Mouse (Mus musculus): ENCODE results near the gene Hinfp. TPM values are rescaled to one million over a fixed set of nuclear protein-coding genes. Genes with fewer than 3 reads are reported as not detected.
A peak's percentile ranks its signal among the peaks of the same experiment; 100 is the strongest.
"Not testable (repeated sequence)": the region's sequence is repeated elsewhere in the genome, so short reads cannot be mapped to it uniquely, and the experiment has no call there.

The Hinfp gene
- polyA plus RNA-seq, 1 experiment = 13.1 TPM

DNA sequence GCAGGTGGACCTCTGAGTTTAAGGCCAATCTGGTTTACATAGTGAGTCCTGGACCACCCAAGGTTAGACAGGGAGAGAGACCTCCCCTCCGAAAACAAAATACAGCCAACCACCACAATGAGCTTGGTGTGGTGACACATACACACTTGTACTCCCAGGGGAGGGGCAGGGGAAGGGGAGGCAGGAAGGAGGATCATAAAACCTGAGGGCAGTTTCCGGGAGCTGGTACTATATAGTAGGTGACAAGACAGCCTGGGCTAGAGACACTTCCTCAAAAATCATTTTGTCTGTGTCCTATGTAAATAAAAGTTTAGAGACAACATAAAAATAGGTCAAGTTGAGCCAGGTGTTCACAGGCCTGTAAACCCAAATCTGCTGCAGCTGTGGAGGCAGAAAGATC is 1.8 kb upstream of the Hinfp start:
- no peak overlapping the region for H3K4me3 ChIP-seq (ENCODE audit: control insufficient read depth, low read depth, low read length)
- peaks cover 4% of the 10 kb centered on the region for H3K4me1 ChIP-seq (ENCODE audit: control insufficient read depth, insufficient read depth, low read length)
- TF ChIP-seq POLR2A (IDR thresholded peaks at IDR 0.05; ENCODE audit: control insufficient read depth, low read depth, low read length) = no peak
- no peak for TF ChIP-seq CTCF (IDR thresholded peaks at IDR 0.05; ENCODE audit: control insufficient read depth, insufficient read depth, insufficient replicate concordance, low read depth, low read length)
- H3K27ac ChIP-seq (ENCODE audit: control insufficient read depth, insufficient read depth, low read depth, low read length) = no peak overlapping the region
- no peaks in the 10 kb centered on the region; the same call in 1 of the 2 replicates for H3K36me3 ChIP-seq (ENCODE audit: control insufficient read depth, insufficient read depth, low read length)
- no peaks in the 10 kb centered on the region for H3K27me3 ChIP-seq (ENCODE audit: control insufficient read depth, insufficient read depth, low read length)

DNA sequence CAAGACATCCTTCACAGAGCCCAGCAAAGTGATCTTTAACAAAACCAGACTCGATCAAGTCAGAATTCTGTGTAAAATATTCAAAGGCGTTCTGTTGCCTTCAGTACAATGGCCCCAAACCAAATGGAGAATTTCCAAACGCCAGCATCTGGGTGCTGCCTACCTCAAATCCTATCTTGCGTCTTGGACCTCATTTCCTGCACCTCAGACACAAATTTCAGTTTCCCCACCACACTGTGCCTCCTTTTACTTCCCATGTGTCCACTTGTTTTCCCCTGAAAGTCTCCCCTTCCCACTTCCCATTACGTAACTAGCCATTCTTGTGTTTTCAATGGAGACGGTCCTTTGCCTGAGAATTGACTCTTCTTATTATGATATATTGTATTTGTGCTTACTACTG is 1.1 kb upstream of the Hinfp start:
- TF ChIP-seq POLR2A (IDR thresholded peaks at IDR 0.05; ENCODE audit: control insufficient read depth, low read depth, low read length) (no peak), CTCF (IDR thresholded peaks at IDR 0.05; ENCODE audit: control insufficient read depth, insufficient read depth, insufficient replicate concordance, low read depth, low read length) (no peak)

DNA sequence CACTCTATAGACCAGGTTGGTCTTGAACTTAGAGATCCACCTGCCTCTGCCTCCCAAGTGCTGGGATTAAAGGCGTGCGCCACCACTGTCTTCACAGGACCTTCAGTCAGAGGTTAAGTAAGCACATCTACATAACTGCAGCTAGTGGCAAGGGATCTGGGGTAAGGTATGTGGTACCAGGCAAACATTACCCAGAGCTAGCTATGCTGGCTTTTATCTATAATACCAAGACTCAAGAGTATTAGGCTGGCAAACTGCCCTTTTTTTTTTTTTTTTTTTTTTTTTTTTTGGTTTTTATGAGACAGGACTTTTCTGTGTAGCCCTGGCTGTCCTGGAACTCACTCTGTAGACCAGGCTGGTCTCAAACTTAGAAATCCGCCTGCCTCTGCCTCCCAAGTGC is 5.5 kb downstream of the Hinfp start:
- not testable (repeated sequence) for H3K27me3 ChIP-seq (ENCODE audit: control insufficient read depth, insufficient read depth, low read length); H3K27ac ChIP-seq (ENCODE audit: control insufficient read depth, insufficient read depth, low read depth, low read length); H3K36me3 ChIP-seq (ENCODE audit: control insufficient read depth, insufficient read depth, low read length); H3K4me3 ChIP-seq (ENCODE audit: control insufficient read depth, low read depth, low read length); H3K4me1 ChIP-seq (ENCODE audit: control insufficient read depth, insufficient read depth, low read length)

More for the DNA sequence above, 1.1 kb upstream of the Hinfp start:
- no peak overlapping the region for H3K4me3 ChIP-seq (ENCODE audit: control insufficient read depth, low read depth, low read length)
- no peaks in the 10 kb centered on the region for H3K27me3 ChIP-seq (ENCODE audit: control insufficient read depth, insufficient read depth, low read length)
- H3K27ac ChIP-seq (ENCODE audit: control insufficient read depth, insufficient read depth, low read depth, low read length) = no peak overlapping the region
- peaks cover 4% of the 10 kb centered on the region for H3K4me1 ChIP-seq (ENCODE audit: control insufficient read depth, insufficient read depth, low read length)
- H3K36me3 ChIP-seq (ENCODE audit: control insufficient read depth, insufficient read depth, low read length) = no peaks in the 10 kb centered on the region; the same call in none of the 2 replicates

DNA sequence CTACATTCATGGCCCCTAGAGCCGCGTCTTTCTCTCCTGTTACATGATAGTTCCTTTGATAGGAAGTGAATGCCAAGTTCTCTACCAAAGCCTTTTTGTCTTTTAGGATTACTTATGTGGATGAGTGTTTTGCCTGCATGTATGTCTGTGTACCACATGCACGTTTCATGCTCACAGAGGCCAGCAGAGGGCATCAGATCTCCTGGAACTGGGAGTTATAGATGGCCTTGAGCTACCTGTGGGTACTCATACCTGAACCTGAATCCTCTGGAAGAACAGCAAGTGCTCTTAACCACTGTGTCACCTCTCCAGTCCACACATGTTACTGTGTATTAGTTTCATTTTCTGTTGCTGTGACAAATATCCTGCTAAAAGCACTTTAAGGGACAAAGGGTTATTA is 13.0 kb downstream of the Hinfp start:
- H3K27me3 ChIP-seq (ENCODE audit: control insufficient read depth, insufficient read depth, low read length) = peaks cover 10% of the 10 kb centered on the region
- TF ChIP-seq POLR2A (IDR thresholded peaks at IDR 0.05; ENCODE audit: control insufficient read depth, low read depth, low read length) (no peak), CTCF (IDR thresholded peaks at IDR 0.05; ENCODE audit: control insufficient read depth, insufficient read depth, insufficient replicate concordance, low read depth, low read length) (no peak)
- no peak overlapping the region for H3K27ac ChIP-seq (ENCODE audit: control insufficient read depth, insufficient read depth, low read depth, low read length)
- peaks cover 16% of the 10 kb centered on the region for H3K4me1 ChIP-seq (ENCODE audit: control insufficient read depth, insufficient read depth, low read length)
- H3K4me3 ChIP-seq (ENCODE audit: control insufficient read depth, low read depth, low read length) = no peak overlapping the region
- H3K36me3 ChIP-seq (ENCODE audit: control insufficient read depth, insufficient read depth, low read length) = peaks cover 4% of the 10 kb centered on the region

DNA sequence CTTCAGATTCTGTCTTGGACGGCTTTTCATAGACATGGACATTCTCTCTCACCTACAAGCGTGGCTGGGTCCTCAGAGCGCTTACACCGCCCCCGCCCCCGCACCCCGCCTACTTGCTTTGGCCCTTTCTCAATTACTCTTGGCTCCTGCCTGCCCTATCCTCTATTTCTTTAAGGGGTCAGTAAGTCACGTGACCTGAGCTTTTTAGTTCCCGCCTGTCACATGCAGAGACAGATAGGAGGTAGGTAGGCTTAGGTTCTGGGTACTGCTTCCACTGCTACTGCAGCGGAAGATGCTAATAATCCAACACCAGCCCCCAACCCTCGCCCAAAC is 16.5 kb downstream of the Hinfp start:
- Histone ChIP-seq H3K4me1 (ENCODE audit: control insufficient read depth, insufficient read depth, low read length) (peaks cover 22% of the 10 kb centered on the region), H3K27me3 (ENCODE audit: control insufficient read depth, insufficient read depth, low read length) (peaks cover 12% of the 10 kb centered on the region), H3K4me3 (ENCODE audit: control insufficient read depth, low read depth, low read length) (no peak overlapping the region), H3K27ac (ENCODE audit: control insufficient read depth, insufficient read depth, low read depth, low read length) (no peak overlapping the region), H3K36me3 (ENCODE audit: control insufficient read depth, insufficient read depth, low read length) (no peaks in the 10 kb centered on the region)
- TF ChIP-seq POLR2A (IDR thresholded peaks at IDR 0.05; ENCODE audit: control insufficient read depth, low read depth, low read length) (no peak), CTCF (IDR thresholded peaks at IDR 0.05; ENCODE audit: control insufficient read depth, insufficient read depth, insufficient replicate concordance, low read depth, low read length) (no peak)

DNA sequence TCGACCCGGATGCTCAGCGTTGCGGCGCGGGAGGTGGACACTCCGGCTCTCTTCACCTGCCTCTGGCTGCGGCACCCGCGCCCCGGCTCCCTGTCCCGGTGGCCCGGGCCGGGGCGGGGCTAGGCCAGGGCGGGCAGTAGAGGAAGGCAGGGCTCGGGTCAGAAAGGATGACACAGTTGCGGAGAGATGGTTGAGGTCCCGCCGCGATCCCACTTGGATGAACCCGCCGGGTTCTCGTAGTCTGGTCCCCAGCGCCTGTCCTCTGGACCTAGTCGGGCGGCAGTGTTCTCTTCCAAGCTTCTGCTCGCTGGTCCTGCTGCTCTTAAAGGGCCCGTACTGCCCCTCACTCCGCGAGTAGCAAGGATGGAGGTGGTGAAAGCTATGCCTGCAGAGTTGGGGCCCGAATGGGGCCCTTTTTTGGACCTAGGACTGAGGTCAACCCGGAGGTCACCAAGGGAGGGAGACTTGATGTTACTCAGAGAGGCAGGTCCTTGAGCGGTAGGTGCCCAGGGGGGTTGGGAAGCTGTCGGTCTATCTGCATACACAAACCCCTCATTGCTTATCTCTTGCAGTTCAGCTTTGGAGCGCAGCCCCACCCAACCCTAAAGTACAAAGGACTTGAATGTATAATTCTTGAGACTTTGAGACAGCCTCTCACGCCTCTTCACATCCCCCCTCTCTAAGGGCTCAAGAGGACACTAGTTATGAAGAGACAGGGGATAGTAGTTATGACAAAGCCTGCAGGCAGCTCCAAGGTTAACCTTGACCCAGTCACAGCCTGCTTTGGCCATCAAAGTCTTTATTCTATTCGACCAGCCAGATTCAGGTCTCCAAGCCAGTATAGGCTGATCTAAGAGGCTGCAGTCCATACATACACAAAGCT is 17.2 kb downstream of the Hinfp start, which contains the start of gene Abcg4:
TSS of gene Abcg4 (minus strand) at position 540 of the 883 bp plus-strand sequence.
- TF ChIP-seq CTCF (IDR thresholded peaks at IDR 0.05; ENCODE audit: control insufficient read depth, insufficient read depth, insufficient replicate concordance, low read depth, low read length) = no peak
- TF ChIP-seq POLR2A (IDR thresholded peaks at IDR 0.05; ENCODE audit: control insufficient read depth, low read depth, low read length) = no peak
- Histone ChIP-seq H3K4me1 (ENCODE audit: control insufficient read depth, insufficient read depth, low read length) (peaks cover 22% of the 10 kb centered on the region), H3K36me3 (ENCODE audit: control insufficient read depth, insufficient read depth, low read length) (no peaks in the 10 kb centered on the region), H3K27ac (ENCODE audit: control insufficient read depth, insufficient read depth, low read depth, low read length) (no peak within 1 kb of the TSS), H3K27me3 (ENCODE audit: control insufficient read depth, insufficient read depth, low read length) (peaks cover 12% of the 10 kb centered on the region), H3K4me3 (ENCODE audit: control insufficient read depth, low read depth, low read length) (peak within 1 kb of the TSS; percentile 82)

DNA sequence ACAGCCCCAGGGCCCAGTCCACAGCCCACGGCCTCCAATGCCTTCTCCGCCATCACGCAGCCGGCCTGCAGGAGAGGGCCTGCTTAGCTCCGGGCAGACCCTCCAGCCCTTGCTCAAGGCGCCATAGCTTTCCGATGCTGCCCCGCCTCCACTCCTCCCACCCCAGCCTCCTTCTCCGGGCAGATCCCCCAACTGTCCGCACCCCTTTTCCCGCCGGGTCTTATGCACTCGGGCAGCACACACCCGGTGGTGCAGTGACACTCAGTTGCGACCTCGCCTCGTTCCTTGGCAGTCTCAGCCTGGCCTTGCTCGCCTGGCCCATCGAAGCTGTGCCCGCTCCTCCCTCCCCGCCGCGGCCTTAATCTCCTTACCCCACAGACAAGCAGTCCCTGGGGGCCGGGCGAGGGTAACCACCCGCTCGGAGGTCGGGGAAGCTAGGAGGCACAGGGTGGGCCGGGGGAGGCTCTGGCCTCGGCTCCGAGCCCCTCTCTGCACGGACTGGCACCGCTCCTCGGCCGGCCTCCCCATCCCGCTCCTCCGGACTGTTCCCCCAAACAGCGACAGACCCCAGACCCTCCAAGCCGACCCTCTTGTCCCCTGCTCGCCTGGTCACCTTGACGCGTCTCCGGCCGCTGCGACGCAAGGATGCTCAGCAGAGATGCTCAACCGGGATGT is 17.9 kb downstream of the Hinfp start:
- Histone ChIP-seq H3K36me3 (ENCODE audit: control insufficient read depth, insufficient read depth, low read length) (no peaks in the 10 kb centered on the region), H3K4me3 (ENCODE audit: control insufficient read depth, low read depth, low read length) (peak overlapping the region; percentile 82), H3K4me1 (ENCODE audit: control insufficient read depth, insufficient read depth, low read length) (peaks cover 22% of the 10 kb centered on the region), H3K27me3 (ENCODE audit: control insufficient read depth, insufficient read depth, low read length) (peaks cover 12% of the 10 kb centered on the region), H3K27ac (ENCODE audit: control insufficient read depth, insufficient read depth, low read depth, low read length) (no peak overlapping the region)
- TF ChIP-seq CTCF (IDR thresholded peaks at IDR 0.05; ENCODE audit: control insufficient read depth, insufficient read depth, insufficient replicate concordance, low read depth, low read length) (no peak), POLR2A (IDR thresholded peaks at IDR 0.05; ENCODE audit: control insufficient read depth, low read depth, low read length) (no peak)

Data from testis, adult 2 months (tissue).